Mouse (Mus musculus): ENCODE measurements around the gene Galnt7.
A peak's percentile ranks its signal among the peaks of the same experiment; 100 is the strongest.
"Not testable (repeated sequence)": the region's sequence is repeated elsewhere in the genome, so short reads cannot be mapped to it uniquely, and the experiment has no call there.

Galnt7 gene

GRCm38 (mm10) chr8:57540110-57540838 lies 112.6 kb downstream of the Galnt7 start:
- peak; percentile 49 for DNase-seq (ENCODE audit: low read depth, low spot score)

- no peak for DNase-seq (ENCODE audit: low read depth, low spot score)
Observed at GRCm38 (mm10) chr8:57538601-57539000, 114.2 kb downstream of the Galnt7 start.

- DNase-seq (ENCODE audit: low read depth, low spot score): no peak
Observed at GRCm38 (mm10) chr8:57536167-57536566, 116.7 kb downstream of the Galnt7 start.

GRCm38 (mm10) chr8:57534495-57534894 lies 118.3 kb downstream of the Galnt7 start:
- no peak for DNase-seq (ENCODE audit: low read depth, low spot score)

GRCm38 (mm10) chr8:57533106-57533505 lies 119.7 kb downstream of the Galnt7 start:
- DNase-seq (ENCODE audit: low read depth, low spot score): no peak

GRCm38 (mm10) chr8:57532223-57532622 lies 120.6 kb downstream of the Galnt7 start:
- DNase-seq (ENCODE audit: low read depth, low spot score): no peak

- peak; percentile 63 for DNase-seq (ENCODE audit: low read depth, low spot score)
Observed at GRCm38 (mm10) chr8:57530666-57531349, 122.0 kb downstream of the Galnt7 start.

- DNase-seq (ENCODE audit: low read depth, low spot score): no peak
Observed at GRCm38 (mm10) chr8:57530238-57530637, 122.6 kb downstream of the Galnt7 start.

- DNase-seq (ENCODE audit: low read depth, low spot score): no peak
Observed at GRCm38 (mm10) chr8:57528036-57528435, 124.8 kb downstream of the Galnt7 start.

GRCm38 (mm10) chr8:57520186-57520786 lies 132.5 kb downstream of the Galnt7 start:
- DNase-seq (ENCODE audit: low read depth, low spot score): no peak

GRCm38 (mm10) chr8:57517723-57518122 lies 135.1 kb downstream of the Galnt7 start:
- DNase-seq (ENCODE audit: low read depth, low spot score): no peak

GRCm38 (mm10) chr8:57516685-57517084 lies 136.1 kb downstream of the Galnt7 start:
- DNase-seq (ENCODE audit: low read depth, low spot score): not testable (repeated sequence)

GRCm38 (mm10) chr8:57513178-57513661 lies 139.6 kb downstream of the Galnt7 start:
- not testable (repeated sequence) for DNase-seq (ENCODE audit: low read depth, low spot score)

- DNase-seq (ENCODE audit: low read depth, low spot score): no peak
Observed at GRCm38 (mm10) chr8:57512141-57513056, 140.4 kb downstream of the Galnt7 start.

- DNase-seq (ENCODE audit: low read depth, low spot score): peak; percentile 100
Observed at GRCm38 (mm10) chr8:57511316-57512118, 141.3 kb downstream of the Galnt7 start, which contains the start of gene Hmgb2. Gene Hmgb2 (plus strand): TSS chr8:57511907.

GRCm38 (mm10) chr8:57510791-57511315 lies 142.0 kb downstream of the Galnt7 start:
- DNase-seq (ENCODE audit: low read depth, low spot score): no peak

GRCm38 (mm10) chr8:57508657-57509056 lies 144.2 kb downstream of the Galnt7 start:
- DNase-seq (ENCODE audit: low read depth, low spot score): no peak

GRCm38 (mm10) chr8:57507556-57508063 lies 145.2 kb downstream of the Galnt7 start:
- no peak for DNase-seq (ENCODE audit: low read depth, low spot score)

- DNase-seq (ENCODE audit: low read depth, low spot score): not testable (repeated sequence)
Observed at GRCm38 (mm10) chr8:57505500-57505899, 147.3 kb downstream of the Galnt7 start.

GRCm38 (mm10) chr8:57503641-57504040 lies 149.2 kb downstream of the Galnt7 start:
- no peak for DNase-seq (ENCODE audit: low read depth, low spot score)

All from WW6 (cell line).